In the genomic region with DNA sequence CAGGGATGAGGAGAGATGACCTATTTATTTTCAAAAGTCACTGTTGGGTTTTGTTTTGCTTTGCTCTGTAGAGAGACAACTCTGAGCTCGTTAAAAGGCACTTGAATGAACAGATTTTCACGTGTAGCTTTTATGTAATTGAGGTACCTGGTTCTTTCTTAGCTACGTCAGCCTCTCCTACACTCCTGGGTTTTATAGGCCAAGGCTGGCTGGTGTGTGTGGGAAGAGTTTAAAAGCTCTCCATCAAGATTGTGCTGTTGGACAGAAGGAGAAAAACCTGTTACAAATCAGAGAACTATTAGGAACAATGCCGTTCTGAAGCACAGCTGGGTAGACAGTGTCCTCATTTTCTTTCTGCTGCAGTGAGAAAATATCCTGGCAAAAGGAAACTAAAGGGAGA, we compare ENCODE assay signal across 21 mouse cellular contexts.
DNase-seq lines count a peak whose midpoint lies in the region; ATAC-seq lines count a peak whose summit lies in the region.
"Had no signal": no experiment of that assay in that cellular context is flagged by ENCODE, and none has a peak within 500 bp of the region (broad histone marks: within the 10 kb centered on the region; RNA-seq: fewer than 3 reads in every experiment).

No protein-coding gene starts in this region.

- 68% methylated on average over 4 of the region's 4 CpGs for WGBS in limb, embryonic 10.5 days

- no peaks in the 10 kb centered on the region for H3K4me1 ChIP-seq in limb, embryonic 10.5 days

- no peaks in the 10 kb centered on the region for H3K27me3 ChIP-seq in limb, embryonic 10.5 days (ENCODE audit: low read depth, poor library complexity, severe bottlenecking)
- H3K27me3 ChIP-seq: Patski had no signal

- H3K36me3 ChIP-seq in limb, embryonic 10.5 days, result no peaks in the 10 kb centered on the region
- H3K36me3 ChIP-seq: G1E had no signal

- DNase-seq in frontal cortex, postnatal 14 days (ENCODE audit: low spot score in 2 of 2), result no peak
- DNase-seq in brain, adult 2 months (ENCODE audit: low read depth, low spot score), result peak; percentile 54
- DNase-seq in telencephalon, adult 2 months (ENCODE audit: low read depth, low spot score), result peak; percentile 35
- no peak for DNase-seq in natural killer cell, adult 2 months (ENCODE audit: low spot score in 2 of 2)
- DNase-seq in limb, embryonic 10.5 days (ENCODE audit: low spot score), result no peak
- DNase-seq: adrenal gland, adult 2 months; adrenal gland, adult 8-10 months; adrenal gland, postnatal 10 days; adrenal gland, postnatal 14 days; adrenal gland, postnatal 25 days; adrenal gland, postnatal 36 days; B cell, adult 2 months; cerebellum, adult 11 months; cerebellum, adult 11-12 months; cerebellum, adult 18-20 months; cerebellum, adult 2 months had no signal

- H3K27ac ChIP-seq in limb, embryonic 10.5 days, result no peak overlapping the region

- ATAC-seq in frontal cortex, adult (ENCODE audit: low TSS enrichment), result peak; percentile 69
- ATAC-seq: activated CD4-positive, CD25-positive, alpha-beta regulatory T cell, adult 4 months; CD4-positive, CD25-positive, alpha-beta regulatory T cell, adult 4 months; Patski had no signal

- H3K4me3 ChIP-seq in limb, embryonic 10.5 days, result no peak overlapping the region

- no peaks in the 10 kb centered on the region for H3K9me3 ChIP-seq in limb, embryonic 10.5 days (replicated peaks)

Comparison
In these comparisons a context has a peak if more than half of its experiments do, and no peak if none do; other contexts are left out.
1. DNase-seq: peak in brain, adult 2 months (single experiment) and telencephalon, adult 2 months (single experiment); none in frontal cortex, postnatal 14 days (0 of 2), natural killer cell, adult 2 months (0 of 2) and limb, embryonic 10.5 days (single experiment).